Mouse (Mus musculus) C2C12 (cell line): ENCODE measurements at regions not wholly inside any gene's neighbourhood (a gene's known extent, or its start where the extent isn't known, plus 50 kb on each side); places are given as distances from the start of the nearest gene placed in this dataset.

Experiments
- H3K27me3 ChIP-seq: one replicate; pipeline ENCODE4 v1.6.1; 2011; ENCODE audit not compliant: control insufficient read depth, insufficient read depth, insufficient read length
- H3K36me3 ChIP-seq: one replicate; pipeline ENCODE4 v1.6.1; 2011; ENCODE audit not compliant: control insufficient read depth, insufficient read depth
- H3K4me3 ChIP-seq: one replicate; pipeline ENCODE4 v1.5.1; 2011; ENCODE audit warnings: mild to moderate bottlenecking, control low read depth; ENCODE audit not compliant: poor library complexity, insufficient read depth, severe bottlenecking
- H3K79me2 ChIP-seq: one replicate; pipeline ENCODE4 v1.6.1; 2011; ENCODE audit not compliant: control insufficient read depth, insufficient read depth
- H3K79me3 ChIP-seq: one replicate; pipeline ENCODE4 v1.6.1; 2011; ENCODE audit warnings: low read depth, control low read depth
- H3ac ChIP-seq: one replicate; pipeline ENCODE3; 2011; ENCODE audit warnings: low read depth; ENCODE audit not compliant: control insufficient read depth, insufficient read length
- CEBPB ChIP-seq: IDR thresholded peaks from one replicate; pipeline ENCODE4 v1.6.1; 2011; ENCODE audit warnings: low read depth, mild to moderate bottlenecking, control low read depth, moderate library complexity
- CTCF ChIP-seq: IDR thresholded peaks from one replicate; pipeline ENCODE4 v1.5.1; 2011; ENCODE audit not compliant: control insufficient read depth, insufficient read depth, insufficient read length
- FOSL1 ChIP-seq: IDR thresholded peaks from one replicate; pipeline ENCODE4 v1.8.0; 2011; ENCODE audit warnings: mild to moderate bottlenecking, low read length; ENCODE audit not compliant: poor library complexity, insufficient read depth, severe bottlenecking
- MAX ChIP-seq: IDR thresholded peaks from one replicate; pipeline ENCODE4 v1.6.1; 2011; ENCODE audit warnings: mild to moderate bottlenecking, control low read depth
- MYOD1 ChIP-seq: IDR thresholded peaks from one replicate; pipeline ENCODE4 v1.6.1; 2011; ENCODE audit warnings: low read depth; ENCODE audit not compliant: control insufficient read depth, insufficient read length
- MYOG ChIP-seq: IDR thresholded peaks from one replicate; pipeline ENCODE4 v1.6.1; 2011; ENCODE audit not compliant: control insufficient read depth, insufficient read length; ENCODE audit errors: extremely low read depth
- USF1 ChIP-seq: IDR thresholded peaks from one replicate; pipeline ENCODE4 v1.6.1; 2011; ENCODE audit warnings: low read depth, mild to moderate bottlenecking, control low read depth, moderate library complexity

- H3K36me3 ChIP-seq, result no peaks in the 10 kb centered on the region
- TF ChIP-seq MYOG (no peak), MAX (no peak), FOSL1 (no peak), CTCF (no peak), MYOD1 (no peak), USF1 (no peak), CEBPB (no peak)
- H3K27me3 ChIP-seq, result peaks cover 27% of the 10 kb centered on the region
- H3ac ChIP-seq, result no peak overlapping the region
- H3K79me3 ChIP-seq, result no peaks in the 10 kb centered on the region
- H3K79me2 ChIP-seq, result no peaks in the 10 kb centered on the region
- no peak overlapping the region for H3K4me3 ChIP-seq
These were observed 196.0 kb downstream of the Ppp4r2 start for GRCm38 (mm10) chr6:101029436-101029835.

DNA sequence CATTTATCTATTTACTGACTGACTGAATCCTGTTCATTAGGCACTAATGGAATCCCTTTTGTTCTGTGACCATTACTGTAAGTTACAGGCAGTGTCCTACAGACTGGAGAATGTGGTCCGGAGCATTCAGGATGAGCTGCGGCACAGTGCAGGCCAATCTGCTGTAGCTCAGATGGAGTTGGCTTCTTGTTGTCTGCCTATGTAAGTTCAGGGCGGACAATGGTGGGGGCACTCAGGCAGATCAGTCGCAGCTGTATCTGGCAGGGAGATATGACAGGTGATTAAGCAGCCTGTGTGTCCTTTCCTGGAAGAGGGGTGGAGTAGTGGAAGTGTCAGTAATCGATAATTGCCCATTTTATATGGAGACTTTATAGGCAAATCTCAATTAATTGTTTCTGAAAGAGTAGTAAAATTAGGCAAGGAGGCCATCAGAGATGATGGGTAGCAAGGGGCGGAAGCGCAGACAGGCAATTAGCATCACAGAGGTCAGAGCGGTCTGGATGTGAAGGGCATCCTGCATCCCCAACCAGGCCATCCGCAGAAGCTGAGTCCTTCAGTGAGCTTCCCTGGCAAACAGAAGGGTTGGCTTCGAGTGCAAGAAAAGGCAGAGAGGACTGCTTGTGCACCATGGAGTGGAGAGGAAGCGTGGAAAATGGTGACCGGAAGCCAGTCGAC lies 197.2 kb downstream of the Ppp4r2 start:
- Histone ChIP-seq H3K79me2 (no peaks in the 10 kb centered on the region), H3K79me3 (no peaks in the 10 kb centered on the region), H3K27me3 (peaks cover 32% of the 10 kb centered on the region), H3K4me3 (no peak overlapping the region), H3ac (no peak overlapping the region), H3K36me3 (no peaks in the 10 kb centered on the region)
- no peak for TF ChIP-seq MAX
- TF ChIP-seq CEBPB, result no peak
- no peak for TF ChIP-seq CTCF
- TF ChIP-seq FOSL1, result no peak
- no peak for TF ChIP-seq MYOD1
- no peak for TF ChIP-seq USF1
- no peak for TF ChIP-seq MYOG

- H3K27me3 ChIP-seq, result peaks cover 6% of the 10 kb centered on the region
- no peaks in the 10 kb centered on the region for H3K36me3 ChIP-seq
- no peak overlapping the region for H3K4me3 ChIP-seq
- TF ChIP-seq MAX (no peak), CTCF (no peak), MYOG (no peak), MYOD1 (peak; percentile 82)
- H3ac ChIP-seq, result no peak overlapping the region
- no peaks in the 10 kb centered on the region for H3K79me3 ChIP-seq
- no peaks in the 10 kb centered on the region for H3K79me2 ChIP-seq
These were observed 213.3 kb downstream of the Ppp4r2 start for GRCm38 (mm10) chr6:101046755-101047154.

DNA sequence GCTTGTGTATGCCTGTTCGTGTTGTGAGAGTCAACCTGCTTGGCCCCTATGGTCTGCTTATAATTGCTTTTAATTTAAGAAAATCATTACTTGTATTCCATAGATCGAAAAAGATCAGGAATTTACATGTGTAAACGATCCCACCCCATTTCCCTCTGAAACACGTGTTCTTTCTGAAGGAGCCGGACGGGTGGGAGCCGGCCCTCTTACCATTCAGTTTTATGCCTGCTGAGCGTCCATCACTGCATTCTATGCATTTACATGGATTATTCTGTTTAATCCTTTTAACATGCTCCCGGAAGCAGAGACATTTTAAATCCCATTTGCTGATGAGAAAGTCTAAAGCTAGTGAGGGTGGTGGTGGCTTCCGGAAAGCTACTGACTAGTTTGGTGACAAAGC lies 213.8 kb downstream of the Ppp4r2 start:
- no peak overlapping the region for H3K4me3 ChIP-seq
- TF ChIP-seq FOSL1, result no peak
- TF ChIP-seq MAX, result no peak
- no peak for TF ChIP-seq CTCF
- no peak for TF ChIP-seq USF1
- TF ChIP-seq MYOG, result no peak
- TF ChIP-seq MYOD1, result no peak
- no peak for TF ChIP-seq CEBPB
- H3K79me2 ChIP-seq, result no peaks in the 10 kb centered on the region
- H3K27me3 ChIP-seq, result peaks cover 6% of the 10 kb centered on the region
- H3K79me3 ChIP-seq, result no peaks in the 10 kb centered on the region
- no peaks in the 10 kb centered on the region for H3K36me3 ChIP-seq
- H3ac ChIP-seq, result no peak overlapping the region

GRCm38 (mm10) chr6:101048431-101048830 lies 215.0 kb downstream of the Ppp4r2 start:
- Histone ChIP-seq H3K36me3 (no peaks in the 10 kb centered on the region), H3K79me3 (no peaks in the 10 kb centered on the region), H3ac (no peak overlapping the region), H3K79me2 (no peaks in the 10 kb centered on the region), H3K4me3 (no peak overlapping the region), H3K27me3 (peaks cover 6% of the 10 kb centered on the region)
- no peak for TF ChIP-seq MYOD1
- TF ChIP-seq USF1, result no peak

GRCm38 (mm10) chr6:101048836-101049361 lies 215.5 kb downstream of the Ppp4r2 start:
- no peaks in the 10 kb centered on the region for H3K79me2 ChIP-seq
- no peak for TF ChIP-seq MYOG
- TF ChIP-seq MAX, result no peak
- no peak for TF ChIP-seq USF1
- TF ChIP-seq CEBPB, result no peak

More at GRCm38 (mm10) chr6:101048836-101049361, 215.5 kb downstream of the Ppp4r2 start:
- no peak overlapping the region for H3K4me3 ChIP-seq
- no peaks in the 10 kb centered on the region for H3K36me3 ChIP-seq
- H3K27me3 ChIP-seq, result peaks cover 6% of the 10 kb centered on the region
- no peaks in the 10 kb centered on the region for H3K79me3 ChIP-seq
- no peak overlapping the region for H3ac ChIP-seq
